Mouse (Mus musculus): ENCODE measurements at regions not wholly inside any gene's neighbourhood (a gene's known extent, or its start where the extent isn't known, plus 50 kb on each side); places are given as distances from the start of the nearest gene placed in this dataset.
"Not testable (repeated sequence)": the region's sequence is repeated elsewhere in the genome, so short reads cannot be mapped to it uniquely, and the experiment has no call there.

DNA sequence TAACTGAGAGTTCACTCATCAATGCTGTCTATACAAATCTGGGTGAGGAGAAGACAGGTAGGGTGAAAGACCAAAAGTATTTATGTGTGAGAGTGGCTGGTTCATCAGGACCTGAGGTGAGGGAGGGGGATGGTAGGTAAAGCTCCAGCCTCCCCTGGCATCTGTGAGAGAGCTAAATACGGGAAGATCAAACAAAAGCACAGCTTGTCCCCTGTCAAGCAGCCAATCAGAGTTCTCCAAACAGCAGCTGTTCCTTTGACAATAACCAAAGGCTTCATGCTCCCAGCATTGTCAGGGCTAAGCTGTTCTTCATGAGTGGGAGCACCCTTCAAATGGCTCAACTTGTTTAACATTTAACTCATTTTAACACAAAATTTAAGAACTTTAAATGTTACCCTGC, 160.1 kb upstream of the Map1b start:
- no peak for TF ChIP-seq POLR2A (IDR thresholded peaks at IDR 0.05; ENCODE audit: insufficient read depth, low read depth, low read length)
- no peak for TF ChIP-seq CTCF (IDR thresholded peaks at IDR 0.05; ENCODE audit: insufficient read depth, low read depth, low read length)
- 24% methylated on average over 1 of the region's 1 CpGs for WGBS
- H3K27ac ChIP-seq (ENCODE audit: insufficient read depth, low read depth, low read length) = no peak overlapping the region
- H3K4me1 ChIP-seq (ENCODE audit: control insufficient read depth, insufficient read depth, low read length) = no peaks in the 10 kb centered on the region
- H3K4me3 ChIP-seq (ENCODE audit: insufficient read depth, low read depth, low read length) = no peak overlapping the region

DNA sequence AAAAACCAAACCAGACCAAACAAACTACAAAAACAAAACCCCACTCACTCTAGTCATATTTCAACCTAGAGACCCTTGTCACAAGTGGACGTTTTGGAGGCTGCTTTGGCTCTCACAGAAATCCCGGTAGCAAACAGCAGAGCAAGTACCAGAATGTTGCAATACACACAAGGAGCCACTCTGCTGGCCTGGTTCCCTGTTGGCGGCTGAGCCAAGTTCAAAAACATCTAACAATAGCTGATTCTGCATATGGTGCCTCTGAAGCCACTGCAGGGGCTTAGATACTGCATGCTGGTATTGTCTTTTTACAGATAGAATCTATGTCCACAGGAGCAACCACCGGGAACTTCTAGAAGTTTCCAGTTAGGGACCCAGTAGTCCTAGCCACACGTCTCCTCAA, 159.6 kb upstream of the Map1b start:
- no peaks in the 10 kb centered on the region for H3K4me1 ChIP-seq (ENCODE audit: control insufficient read depth, insufficient read depth, low read length)
- 62% methylated on average over 5 of the region's 5 CpGs for WGBS

DNA sequence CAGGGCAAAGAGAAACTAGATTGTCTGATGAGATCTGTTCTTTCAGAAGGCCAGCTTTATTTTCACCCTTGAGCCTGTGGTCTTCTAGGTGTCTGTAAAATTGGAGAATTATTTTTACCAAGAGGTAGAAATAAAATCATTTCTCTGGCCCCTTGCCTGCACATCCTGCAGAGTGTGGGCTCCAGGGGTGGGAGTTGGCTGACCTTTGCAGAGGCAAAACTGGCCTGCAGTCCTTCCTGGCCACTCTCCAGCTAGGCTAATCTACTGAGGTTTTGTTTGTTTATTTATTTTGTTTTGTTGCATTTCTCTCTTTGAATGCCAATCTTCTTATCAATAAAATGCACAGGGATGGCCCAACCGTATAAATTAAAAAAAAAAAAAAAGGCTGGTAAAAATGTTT, 156.4 kb upstream of the Map1b start:
- Histone ChIP-seq H3K27ac (ENCODE audit: insufficient read depth, low read depth, low read length) (no peak overlapping the region), H3K4me3 (ENCODE audit: insufficient read depth, low read depth, low read length) (no peak overlapping the region), H3K4me1 (ENCODE audit: control insufficient read depth, insufficient read depth, low read length) (no peaks in the 10 kb centered on the region)
- no peak for TF ChIP-seq POLR2A (IDR thresholded peaks at IDR 0.05; ENCODE audit: insufficient read depth, low read depth, low read length)
- TF ChIP-seq CTCF (IDR thresholded peaks at IDR 0.05; ENCODE audit: insufficient read depth, low read depth, low read length) = no peak
- 80% methylated on average over 1 of the region's 1 CpGs for WGBS

More for the DNA sequence above, 159.6 kb upstream of the Map1b start:
- Histone ChIP-seq H3K4me3 (ENCODE audit: insufficient read depth, low read depth, low read length) (no peak overlapping the region), H3K27ac (ENCODE audit: insufficient read depth, low read depth, low read length) (no peak overlapping the region)
- TF ChIP-seq CTCF (IDR thresholded peaks at IDR 0.05; ENCODE audit: insufficient read depth, low read depth, low read length) = no peak
- TF ChIP-seq POLR2A (IDR thresholded peaks at IDR 0.05; ENCODE audit: insufficient read depth, low read depth, low read length) = no peak

DNA sequence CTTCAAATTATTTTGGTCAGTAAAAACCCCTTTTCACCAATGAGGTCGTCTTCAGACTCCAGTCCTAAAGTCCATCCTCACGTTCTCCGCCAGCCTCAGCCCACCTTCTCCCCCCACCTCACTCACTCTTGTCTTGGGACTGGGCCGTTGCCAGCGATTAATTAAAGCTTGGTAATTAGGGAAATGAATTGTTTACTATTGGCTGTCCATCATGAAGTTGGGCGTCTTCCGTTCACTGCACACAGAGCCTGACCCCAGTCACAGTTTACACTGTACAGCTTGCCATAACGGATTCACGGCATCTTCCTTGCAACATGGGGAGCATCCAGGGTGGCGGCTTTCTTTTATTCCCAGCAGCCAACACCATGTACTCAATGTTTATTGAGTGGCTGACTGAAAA, 155.4 kb upstream of the Map1b start:
- no peak overlapping the region for H3K27ac ChIP-seq (ENCODE audit: insufficient read depth, low read depth, low read length)
- WGBS = 42% methylated on average over 10 of the region's 10 CpGs
- H3K4me3 ChIP-seq (ENCODE audit: insufficient read depth, low read depth, low read length) = no peak overlapping the region
- TF ChIP-seq POLR2A (IDR thresholded peaks at IDR 0.05; ENCODE audit: insufficient read depth, low read depth, low read length) (no peak), CTCF (IDR thresholded peaks at IDR 0.05; ENCODE audit: insufficient read depth, low read depth, low read length) (no peak)
- H3K4me1 ChIP-seq (ENCODE audit: control insufficient read depth, insufficient read depth, low read length) = no peaks in the 10 kb centered on the region

DNA sequence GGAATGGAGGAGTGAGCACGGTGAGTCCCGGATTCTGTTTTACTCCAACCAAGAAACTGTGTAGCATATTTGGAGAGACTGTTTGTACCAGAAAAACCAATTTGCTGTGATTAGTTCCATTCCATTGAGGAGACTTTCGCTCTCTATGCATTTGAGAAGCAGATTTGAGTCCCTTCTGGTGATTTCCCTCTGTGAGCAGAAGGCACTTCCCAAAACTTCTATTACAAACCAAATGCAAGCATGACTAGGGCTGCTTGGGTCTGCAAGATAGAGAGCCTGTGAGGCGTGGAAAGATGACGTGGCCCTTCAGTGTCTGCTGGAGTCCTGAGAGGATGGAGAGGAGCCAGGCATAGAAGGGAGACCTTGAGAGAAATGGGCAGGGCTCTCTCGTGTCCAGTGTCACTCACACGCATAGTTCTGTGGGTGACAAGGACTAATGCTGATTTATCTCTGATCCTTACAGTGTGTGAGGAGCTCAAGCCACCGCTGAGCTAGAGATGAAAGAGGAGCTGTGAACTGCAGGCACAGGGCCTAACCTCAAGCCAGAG, 153.7 kb upstream of the Map1b start:
- no peak overlapping the region for H3K27ac ChIP-seq (ENCODE audit: insufficient read depth, low read depth, low read length)
- whole genome bisulfite sequencing = 95% methylated on average over 8 of the region's 8 CpGs

DNA sequence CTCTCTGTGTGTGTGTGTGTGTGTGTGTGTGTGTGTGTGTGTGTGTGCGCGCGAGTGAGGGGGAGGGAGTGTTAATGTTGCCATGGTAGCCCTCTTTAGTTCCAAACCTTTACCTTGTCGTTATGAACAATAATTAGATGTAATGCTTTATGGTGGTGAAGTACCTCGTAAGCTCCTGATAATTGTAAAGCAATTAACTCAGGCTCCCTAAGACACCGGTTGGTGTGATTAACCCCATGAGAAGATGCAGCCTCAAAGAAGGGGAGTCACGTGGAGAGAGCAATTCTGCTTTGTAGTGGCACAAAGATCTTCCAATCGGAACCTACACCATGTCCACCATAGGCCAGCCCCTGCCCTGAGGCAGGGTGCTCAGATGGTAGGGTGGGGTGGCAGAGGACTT, 152.3 kb upstream of the Map1b start:
- WGBS = 47% methylated on average over 8 of the region's 8 CpGs
- no peak overlapping the region for H3K27ac ChIP-seq (ENCODE audit: insufficient read depth, low read depth, low read length)
- TF ChIP-seq CTCF (IDR thresholded peaks at IDR 0.05; ENCODE audit: insufficient read depth, low read depth, low read length) (no peak), POLR2A (IDR thresholded peaks at IDR 0.05; ENCODE audit: insufficient read depth, low read depth, low read length) (no peak)

More for the DNA sequence above, 153.7 kb upstream of the Map1b start:
- no peak overlapping the region for H3K4me3 ChIP-seq (ENCODE audit: insufficient read depth, low read depth, low read length)
- TF ChIP-seq CTCF (IDR thresholded peaks at IDR 0.05; ENCODE audit: insufficient read depth, low read depth, low read length) (no peak), POLR2A (IDR thresholded peaks at IDR 0.05; ENCODE audit: insufficient read depth, low read depth, low read length) (no peak)
- no peaks in the 10 kb centered on the region for H3K4me1 ChIP-seq (ENCODE audit: control insufficient read depth, insufficient read depth, low read length)

DNA sequence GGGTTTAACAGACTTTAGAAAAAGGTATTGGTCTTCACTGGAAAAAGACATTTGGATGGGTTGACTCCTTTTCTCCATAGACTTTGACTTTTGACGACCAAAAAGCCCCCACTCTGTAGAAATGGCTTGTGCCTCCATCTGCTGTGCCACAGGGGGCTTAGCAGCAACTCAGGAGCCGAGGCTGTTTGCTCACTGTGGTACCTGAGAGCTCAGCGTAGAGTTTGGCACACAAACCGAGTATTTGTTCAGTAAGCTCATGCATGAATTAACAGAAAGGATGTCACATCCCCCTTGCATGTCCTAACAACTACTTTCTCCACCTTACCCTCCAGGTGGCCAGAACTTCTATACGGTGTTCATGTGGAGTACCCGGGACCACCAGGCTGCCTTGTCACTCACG, 149.7 kb upstream of the Map1b start:
- WGBS = 77% methylated on average over 7 of the region's 7 CpGs
- no peak overlapping the region for H3K4me3 ChIP-seq (ENCODE audit: insufficient read depth, low read depth, low read length)
- no peak overlapping the region for H3K27ac ChIP-seq (ENCODE audit: insufficient read depth, low read depth, low read length)
- no peaks in the 10 kb centered on the region for H3K4me1 ChIP-seq (ENCODE audit: control insufficient read depth, insufficient read depth, low read length)
- no peak for TF ChIP-seq POLR2A (IDR thresholded peaks at IDR 0.05; ENCODE audit: insufficient read depth, low read depth, low read length)
- no peak for TF ChIP-seq CTCF (IDR thresholded peaks at IDR 0.05; ENCODE audit: insufficient read depth, low read depth, low read length)

More for the DNA sequence above, 152.3 kb upstream of the Map1b start:
- no peak overlapping the region for H3K4me3 ChIP-seq (ENCODE audit: insufficient read depth, low read depth, low read length)
- H3K4me1 ChIP-seq (ENCODE audit: control insufficient read depth, insufficient read depth, low read length) = no peaks in the 10 kb centered on the region

DNA sequence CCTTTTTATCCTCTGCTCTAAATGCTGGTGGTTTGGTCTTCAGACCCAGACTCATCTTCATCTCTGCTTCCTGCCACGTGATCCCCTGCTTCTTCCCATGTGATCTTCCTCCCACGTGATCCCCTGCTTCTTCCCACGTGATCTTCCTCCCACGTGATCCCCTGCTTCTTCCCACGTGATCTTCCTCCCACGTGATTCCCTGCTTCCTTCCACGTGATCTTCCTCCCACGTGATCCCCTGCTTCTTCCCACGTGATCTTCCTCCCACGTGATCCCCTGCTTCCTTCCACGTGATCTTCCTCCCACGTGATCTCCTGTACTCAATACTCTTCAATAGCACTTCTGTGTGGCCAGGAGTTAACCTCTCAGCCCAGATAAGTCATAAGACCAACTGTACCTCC, 147.1 kb upstream of the Map1b start:
- H3K4me1 ChIP-seq (ENCODE audit: control insufficient read depth, insufficient read depth, low read length); H3K4me3 ChIP-seq (ENCODE audit: insufficient read depth, low read depth, low read length); H3K27ac ChIP-seq (ENCODE audit: insufficient read depth, low read depth, low read length): not testable (repeated sequence)
- WGBS = 87% methylated on average over 12 of the region's 12 CpGs

DNA sequence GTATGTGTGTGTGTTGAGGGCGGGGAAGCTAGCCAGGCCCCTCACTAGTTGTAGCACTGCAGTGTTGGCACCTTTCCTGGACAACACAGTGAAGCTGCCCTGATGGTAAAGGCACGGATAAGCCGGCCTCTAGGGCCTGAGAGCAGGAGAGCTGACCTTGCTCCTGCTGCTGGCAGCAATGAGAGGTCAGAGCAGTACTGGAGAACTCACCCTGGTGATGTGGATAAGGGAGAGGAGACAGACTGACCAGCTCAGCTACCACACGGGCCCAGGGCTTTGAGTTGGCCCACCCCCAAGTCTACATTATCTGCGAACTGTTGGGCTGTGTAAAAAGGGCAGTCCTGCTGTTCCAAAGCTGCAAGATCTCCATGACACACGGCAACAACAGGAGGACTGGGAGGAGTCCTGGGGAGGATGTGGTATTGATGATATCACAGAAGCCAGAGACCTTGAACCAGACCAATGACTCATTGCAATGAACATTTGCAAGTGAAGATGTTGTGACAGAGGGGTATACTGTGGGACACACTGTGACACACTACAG, 131.4 kb upstream of the Map1b start:
- 78% methylated on average over 6 of the region's 6 CpGs for WGBS
- peaks cover 3% of the 10 kb centered on the region; the same call in 1 of the 2 replicates for H3K4me1 ChIP-seq (ENCODE audit: control insufficient read depth, insufficient read depth, low read length)
- no peak for TF ChIP-seq CTCF (IDR thresholded peaks at IDR 0.05; ENCODE audit: insufficient read depth, low read depth, low read length)
- TF ChIP-seq POLR2A (IDR thresholded peaks at IDR 0.05; ENCODE audit: insufficient read depth, low read depth, low read length) = no peak
- H3K4me3 ChIP-seq (ENCODE audit: insufficient read depth, low read depth, low read length) = no peak overlapping the region
- H3K27ac ChIP-seq (ENCODE audit: insufficient read depth, low read depth, low read length) = no peak overlapping the region

DNA sequence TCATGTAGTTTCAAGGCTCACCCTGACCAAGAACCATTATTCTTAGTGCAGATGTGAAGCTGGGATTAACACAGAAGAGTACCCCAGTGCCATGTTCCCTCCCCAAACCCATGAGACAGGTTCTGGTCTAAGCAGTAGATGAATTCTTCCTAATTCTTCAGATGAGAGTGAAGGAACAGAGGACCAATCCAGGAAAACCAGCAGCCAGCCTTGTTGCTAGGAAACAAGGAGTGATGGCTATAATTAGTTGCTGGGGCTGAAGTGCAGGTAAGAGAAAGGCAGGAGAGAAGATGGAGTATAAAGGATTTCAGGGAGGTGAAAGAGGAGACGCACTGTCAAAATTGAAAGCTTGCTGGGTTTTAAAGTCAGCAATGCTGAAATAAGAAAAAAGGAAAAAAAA, 128.4 kb upstream of the Map1b start:
- TF ChIP-seq POLR2A (IDR thresholded peaks at IDR 0.05; ENCODE audit: insufficient read depth, low read depth, low read length) (no peak), CTCF (IDR thresholded peaks at IDR 0.05; ENCODE audit: insufficient read depth, low read depth, low read length) (no peak)
- 84% methylated on average over 1 of the region's 1 CpGs for WGBS
- peaks cover 6% of the 10 kb centered on the region; the same call in 1 of the 2 replicates for H3K4me1 ChIP-seq (ENCODE audit: control insufficient read depth, insufficient read depth, low read length)
- no peak overlapping the region for H3K27ac ChIP-seq (ENCODE audit: insufficient read depth, low read depth, low read length)
- no peak overlapping the region for H3K4me3 ChIP-seq (ENCODE audit: insufficient read depth, low read depth, low read length)

All from olfactory bulb, adult 2 months (tissue).